Mouse (Mus musculus): ENCODE results near the gene Bmper.

Bmper gene

DNA sequence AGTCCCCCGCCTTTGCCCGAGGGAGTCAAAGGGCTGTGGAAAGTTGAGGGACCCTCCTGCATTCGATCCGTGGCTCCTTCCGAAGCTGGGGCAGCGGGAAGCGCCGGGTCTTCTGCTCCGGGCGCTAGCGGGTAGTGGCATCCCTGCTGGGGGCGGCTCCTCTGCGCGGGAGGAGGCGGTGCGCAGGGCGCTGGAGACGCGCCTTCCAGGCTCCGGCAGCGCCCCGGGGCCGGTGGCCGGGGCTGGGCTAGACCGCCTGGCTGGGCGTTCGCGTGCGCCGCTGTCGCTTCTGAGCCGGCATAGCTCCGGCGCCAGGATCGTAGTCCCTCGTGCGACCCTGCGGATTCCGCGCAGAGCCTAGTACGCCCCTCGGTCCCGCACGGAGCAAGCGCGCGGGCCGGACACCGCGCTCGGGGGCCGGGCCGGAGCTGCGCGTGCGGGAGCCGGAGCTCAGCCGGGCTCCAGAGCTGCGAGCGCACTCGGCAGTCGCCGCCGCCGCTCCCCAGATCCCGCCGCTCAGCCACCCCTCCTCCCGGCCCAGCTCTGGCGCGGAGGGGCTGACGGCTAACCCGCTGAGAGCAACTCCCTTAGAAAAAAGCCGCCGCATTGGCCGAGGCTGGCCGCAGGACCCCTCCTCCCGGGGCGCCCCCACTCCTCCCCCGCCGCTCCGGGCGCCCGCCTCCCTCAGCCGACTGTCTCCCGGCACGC is at the start of gene Bmper:
Gene Bmper, plus strand, starts transcription at position 236 of the 708 bp plus-strand sequence.
- peak; percentile 68 for DNase-seq

DNA sequence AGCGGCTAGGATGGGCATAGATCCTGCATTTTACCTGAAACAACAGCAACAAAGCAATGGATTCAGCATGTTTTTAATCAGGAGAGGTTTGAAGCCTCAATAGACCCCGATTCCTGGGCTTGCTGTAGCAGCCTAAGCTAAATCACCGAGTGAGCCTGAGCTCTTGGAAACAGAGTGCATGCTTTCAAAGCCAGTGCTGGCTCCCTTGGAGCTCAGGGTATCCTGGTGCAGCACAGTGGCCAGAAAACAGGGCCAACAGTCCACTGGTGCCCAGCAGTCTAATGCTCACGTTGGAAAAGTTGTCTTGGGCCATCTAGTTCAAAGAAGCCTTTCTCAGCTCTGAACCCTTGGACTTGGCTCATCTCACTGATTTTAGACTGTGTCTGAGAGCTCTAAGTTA is 45.4 kb upstream of the Bmper start:
- no peak for DNase-seq

DNA sequence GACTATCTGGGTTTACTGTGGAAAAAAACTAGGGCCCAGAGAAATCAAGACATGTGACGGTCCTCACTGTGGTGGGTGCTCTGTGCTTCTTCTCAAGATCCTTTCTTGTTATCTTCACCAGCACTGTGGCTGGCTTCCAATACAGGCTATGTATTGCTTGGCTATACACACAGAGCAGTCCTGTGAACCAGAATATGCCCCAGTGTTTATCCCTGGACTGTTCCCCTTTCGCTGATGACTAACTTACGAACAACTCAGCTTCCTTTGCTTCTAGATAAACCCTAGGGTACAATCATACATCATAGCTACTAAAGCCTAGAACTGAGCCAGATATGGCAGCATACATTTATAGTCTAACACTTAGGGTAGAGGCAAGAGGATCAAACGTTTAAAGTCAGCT is 35.7 kb upstream of the Bmper start:
- no peak for DNase-seq

DNA sequence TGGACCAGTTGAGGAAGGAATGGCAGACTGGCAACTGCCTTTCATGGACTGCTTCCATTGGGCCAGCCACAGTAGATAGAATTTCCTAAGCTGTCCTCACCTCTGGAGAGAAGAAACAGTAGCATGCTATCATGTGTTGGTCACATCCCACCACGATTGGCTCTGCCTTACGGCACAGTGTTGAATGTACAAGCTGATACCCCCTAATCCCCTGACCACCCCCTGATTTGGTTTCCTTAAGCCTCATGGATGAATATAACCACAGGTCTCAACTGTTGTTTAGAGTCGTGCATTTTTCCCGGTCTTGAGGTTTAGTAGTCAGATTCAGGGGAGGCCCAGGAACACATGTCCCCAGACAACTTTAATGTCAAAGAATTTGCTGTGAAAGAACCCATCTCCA is 34.7 kb upstream of the Bmper start:
- DNase-seq: no peak

DNA sequence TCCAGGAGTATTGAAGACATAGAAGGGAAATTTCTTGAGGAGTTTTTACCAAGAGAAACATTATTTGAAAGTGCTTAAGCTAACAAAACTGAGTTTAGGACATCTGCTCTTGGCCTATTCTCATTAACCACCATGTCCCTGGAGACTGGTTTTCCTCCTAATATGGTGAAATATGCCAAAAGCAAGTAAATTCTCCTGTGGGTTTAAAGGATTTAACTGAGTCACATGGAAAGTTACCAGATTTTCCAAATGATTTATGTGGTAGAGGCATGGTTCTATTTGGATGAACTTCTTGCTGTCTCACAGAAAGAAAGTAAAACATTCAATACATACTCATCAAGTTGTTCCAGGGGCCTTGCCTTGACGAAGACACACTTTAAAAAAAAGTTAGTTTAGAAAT is 31.9 kb upstream of the Bmper start:
- DNase-seq: no peak

DNA sequence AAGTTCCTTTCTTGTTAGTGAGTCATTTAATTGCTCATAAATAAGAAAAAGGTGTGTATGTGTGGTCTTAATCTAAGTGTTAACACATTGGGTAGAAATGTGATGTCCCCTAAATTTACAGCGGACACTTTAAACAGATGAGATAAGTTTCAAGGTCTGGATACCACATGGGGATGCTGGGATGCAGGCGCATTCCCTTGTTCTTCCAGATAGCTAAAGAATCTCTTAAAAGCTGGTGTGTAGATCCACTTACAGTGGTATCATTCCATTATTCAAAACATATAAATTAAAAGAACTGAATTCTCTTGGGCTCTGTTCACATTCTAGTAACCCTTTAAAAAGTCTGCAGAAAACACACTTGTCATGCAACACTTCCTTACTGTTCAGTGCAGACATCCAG is 31.4 kb upstream of the Bmper start:
- DNase-seq: no peak

DNA sequence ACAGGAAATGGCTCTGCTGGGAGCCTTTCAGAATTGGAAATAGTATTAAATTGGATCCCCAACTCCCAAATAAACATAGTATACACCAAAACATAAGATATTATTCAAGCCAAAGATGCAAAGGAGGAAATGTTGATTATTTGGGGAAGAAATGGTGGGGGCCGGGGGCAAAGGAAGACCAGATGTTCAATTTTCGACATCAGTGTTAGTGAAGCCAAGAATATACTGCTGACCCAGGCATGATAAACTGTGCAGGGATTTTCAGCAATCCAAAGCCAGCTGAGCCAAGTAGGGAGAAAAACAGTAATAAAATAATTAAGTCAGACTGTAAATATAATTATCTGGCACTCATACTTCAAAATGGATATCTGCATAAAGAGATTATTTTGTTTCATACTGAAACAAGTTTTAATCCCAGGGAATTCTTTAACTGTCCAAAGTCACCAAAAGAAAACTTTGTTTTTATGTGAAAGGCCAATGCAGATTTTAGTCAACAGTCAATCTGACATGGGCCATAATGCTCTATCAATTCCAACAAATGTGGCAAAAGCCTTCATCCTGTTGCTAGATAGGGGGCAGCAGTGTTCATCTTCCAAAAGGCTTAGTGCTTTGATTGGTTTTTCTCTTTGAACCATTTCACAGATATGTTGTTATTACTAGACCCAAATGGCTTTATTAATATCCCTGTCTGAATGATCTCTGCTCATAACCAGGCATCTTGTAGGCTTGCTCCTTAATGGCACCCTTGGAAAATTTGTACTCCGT is 30.1 kb upstream of the Bmper start:
- DNase-seq: no peak

DNA sequence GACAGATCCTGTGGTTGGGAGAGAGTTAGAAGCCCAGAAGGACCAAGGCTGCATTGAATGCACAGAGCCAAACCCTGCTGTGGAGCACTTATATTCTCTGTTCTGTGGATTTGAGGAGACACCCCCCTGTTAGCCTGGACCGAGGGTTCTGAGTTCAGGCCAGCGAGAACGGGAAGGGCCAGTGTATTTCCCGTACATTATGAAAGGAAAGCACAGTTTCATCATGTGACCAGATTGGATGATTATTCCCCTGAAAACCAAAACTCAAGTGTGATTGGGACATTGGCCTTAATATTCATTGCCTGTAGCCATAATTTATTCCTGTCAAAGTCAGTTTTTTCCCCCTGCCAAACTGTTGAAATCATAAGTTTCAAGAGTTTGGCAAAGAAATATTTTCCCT is 23.9 kb upstream of the Bmper start:
- DNase-seq: no peak

DNA sequence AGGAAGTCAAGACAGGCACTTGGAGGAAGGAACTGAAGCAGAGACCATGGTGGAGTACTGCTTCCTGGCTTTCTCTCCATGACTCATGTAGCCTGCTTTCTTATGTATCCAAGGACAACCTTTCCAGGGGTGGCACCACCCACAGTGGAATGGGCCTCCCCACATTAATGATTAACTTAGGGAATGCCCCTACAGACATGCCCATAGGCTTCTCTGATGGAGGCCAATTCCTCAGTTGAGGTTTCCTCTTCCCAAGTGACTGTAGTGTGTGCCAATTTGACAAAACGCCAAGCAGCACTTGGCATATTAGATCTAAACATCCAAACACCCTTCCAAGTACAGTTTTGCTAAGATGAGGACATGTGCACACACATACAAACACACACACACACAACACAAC is 23.0 kb upstream of the Bmper start:
- no peak for DNase-seq

DNA sequence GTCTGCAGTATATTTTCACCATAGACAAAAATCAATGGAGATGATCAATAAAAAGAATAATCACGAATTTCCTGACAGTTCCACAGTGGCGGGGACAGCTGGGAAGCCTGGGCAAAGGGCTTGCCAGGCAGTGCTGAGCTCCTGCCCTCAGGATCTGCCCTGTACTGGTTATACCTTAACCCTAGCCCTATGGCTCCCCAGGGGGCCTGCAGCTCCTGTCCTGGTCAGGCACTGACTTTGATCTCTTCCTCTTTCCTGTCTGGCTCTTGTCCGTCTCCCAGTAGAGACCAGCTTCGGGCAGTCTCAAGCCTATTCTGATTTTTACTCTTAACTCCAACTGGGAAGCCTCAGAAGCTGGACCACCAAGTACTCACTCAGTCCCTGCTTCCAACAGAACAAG is 22.0 kb upstream of the Bmper start:
- DNase-seq: no peak

DNA sequence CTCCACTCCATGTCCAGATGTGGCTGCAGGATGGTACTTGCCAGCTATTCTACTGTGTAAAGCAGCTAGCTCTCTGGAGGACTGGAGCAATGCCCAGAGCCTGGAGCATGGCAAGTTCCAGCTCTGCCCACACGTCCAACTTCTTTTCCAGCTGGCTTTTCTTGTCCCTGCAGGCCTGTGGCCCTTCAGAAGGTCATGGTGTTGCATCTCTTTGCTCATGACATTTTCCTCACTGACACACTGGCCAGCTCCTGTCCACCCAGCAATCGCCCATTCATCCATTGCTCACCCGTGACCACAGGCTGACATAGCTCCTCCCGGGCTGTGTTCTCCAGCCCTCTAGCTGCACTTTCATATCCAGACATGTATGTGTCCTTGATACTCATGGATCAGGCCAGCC is 20.4 kb upstream of the Bmper start:
- no peak for DNase-seq

DNA sequence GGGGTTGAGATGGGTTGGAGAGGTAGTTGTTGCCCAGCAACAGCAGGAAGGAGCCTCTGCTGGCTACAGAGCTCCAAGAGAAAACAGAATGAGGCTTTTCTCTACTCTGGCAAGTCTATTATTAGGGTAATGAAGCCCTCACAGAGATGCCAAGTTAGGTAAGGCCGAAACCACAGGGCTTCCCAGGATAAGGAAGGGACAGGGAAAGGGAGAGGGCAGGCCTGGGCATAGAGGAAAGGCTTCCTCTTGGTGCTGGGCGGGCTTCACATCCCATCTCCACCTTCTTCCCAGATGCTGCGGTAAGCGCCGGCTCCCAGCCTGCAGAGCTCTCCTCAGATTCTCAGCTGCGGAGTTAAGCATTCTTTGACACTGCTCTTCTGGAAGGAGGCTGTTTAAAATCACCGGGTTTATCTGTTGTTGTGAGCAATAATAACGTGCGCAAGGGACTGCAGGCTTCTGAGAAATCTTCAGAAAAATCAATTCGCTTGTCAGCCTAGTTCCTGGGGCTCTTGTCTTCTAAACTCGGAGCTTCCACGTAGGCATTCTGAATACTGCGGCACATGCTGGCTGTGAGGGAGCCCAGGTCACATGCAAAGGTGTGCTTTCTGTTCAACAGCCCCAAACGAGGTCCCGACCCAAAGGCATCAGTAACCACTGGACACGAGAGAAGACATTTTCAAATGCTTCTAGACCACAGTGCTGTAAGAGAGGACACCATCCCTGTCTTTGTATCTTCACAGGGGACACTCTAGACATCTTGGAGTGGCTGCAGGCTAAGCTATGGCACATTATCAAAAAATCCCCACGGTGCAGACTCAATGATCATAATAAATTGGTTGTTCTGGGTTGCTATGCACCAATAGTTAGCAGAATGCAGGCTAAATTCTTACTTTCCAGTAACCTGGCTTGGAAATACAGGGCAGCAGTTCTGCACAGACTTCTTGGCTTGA is 18.3 kb upstream of the Bmper start:
- DNase-seq: peak; percentile 38

DNA sequence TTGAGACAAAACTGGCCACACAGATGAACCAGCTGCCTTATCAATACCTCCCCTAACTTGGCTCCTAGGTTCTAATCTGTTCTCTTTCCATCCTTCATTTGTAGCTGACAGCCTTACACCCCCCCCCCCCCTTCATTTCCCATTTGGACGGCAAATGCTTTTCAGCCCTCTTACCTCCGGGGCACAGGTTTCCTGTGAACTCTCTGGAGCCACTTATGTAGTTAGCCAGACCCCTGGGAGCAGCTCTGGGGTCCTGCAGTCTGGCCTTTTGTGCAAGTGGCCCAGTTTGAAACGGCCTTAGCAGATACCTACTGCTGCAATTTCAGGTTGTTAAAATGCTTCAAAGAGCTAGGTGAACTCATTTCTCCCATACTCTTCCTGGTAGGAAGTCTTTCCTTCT is 17.6 kb upstream of the Bmper start:
- no peak for DNase-seq

DNA sequence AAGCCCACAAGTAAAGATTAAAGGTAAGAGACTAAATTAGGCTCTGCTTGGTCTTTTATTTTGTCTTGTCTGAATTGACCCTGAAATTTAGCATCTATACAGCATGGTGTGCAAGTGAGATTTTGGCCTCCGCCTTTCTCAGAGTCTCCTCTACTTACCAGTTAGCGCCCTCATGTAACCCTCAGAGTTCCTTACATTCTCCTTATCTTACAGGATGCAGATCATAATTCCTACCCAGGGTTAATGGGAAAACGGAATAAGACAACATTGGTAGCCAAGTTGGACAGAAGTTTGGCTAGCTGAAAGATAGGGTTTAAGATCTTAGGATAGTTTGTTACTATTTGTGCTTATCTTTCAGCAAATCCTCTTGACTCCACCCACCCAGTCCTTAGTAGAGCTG is 17.1 kb upstream of the Bmper start:
- DNase-seq: no peak

DNA sequence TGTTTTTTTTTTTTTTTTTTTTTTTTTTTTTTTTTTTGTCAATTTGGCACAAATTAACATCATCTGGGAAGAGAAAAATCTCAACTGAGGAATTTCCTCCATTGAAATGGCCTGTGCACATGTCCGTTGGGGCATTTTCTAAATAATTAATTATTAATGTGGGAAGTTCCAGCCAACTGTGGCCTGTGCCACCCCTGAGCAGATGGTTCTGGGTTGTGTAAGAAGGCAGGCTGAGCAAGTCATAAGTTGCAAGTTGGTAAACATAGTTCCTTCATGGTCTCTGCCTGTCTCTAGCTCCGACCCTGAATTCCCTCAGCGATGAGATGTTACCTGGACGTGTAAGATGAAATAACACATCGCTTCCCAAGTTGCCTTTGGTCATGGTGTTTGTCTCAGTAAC is 16.7 kb upstream of the Bmper start:
- no peak for DNase-seq

DNA sequence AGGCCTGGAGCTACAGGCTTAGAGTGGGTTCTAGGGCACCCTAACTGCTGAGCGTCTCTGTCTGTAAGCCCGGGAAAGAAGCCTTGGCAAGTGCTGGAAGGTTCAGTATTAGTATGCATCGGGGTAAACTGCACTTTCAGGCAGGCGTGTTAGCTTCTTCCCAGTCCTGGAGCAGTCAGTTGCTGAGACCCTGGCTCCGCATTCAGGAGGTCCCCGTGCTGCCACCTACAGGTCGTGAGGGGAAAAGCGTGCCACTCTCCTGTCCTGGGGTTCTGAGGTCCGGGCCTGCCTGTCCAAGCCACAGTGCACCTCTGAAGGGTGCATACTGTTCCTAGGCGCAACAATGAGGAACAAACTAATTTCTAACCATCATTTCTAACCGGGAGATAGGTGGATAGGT is 10.6 kb upstream of the Bmper start:
- DNase-seq: peak; percentile 73

DNA sequence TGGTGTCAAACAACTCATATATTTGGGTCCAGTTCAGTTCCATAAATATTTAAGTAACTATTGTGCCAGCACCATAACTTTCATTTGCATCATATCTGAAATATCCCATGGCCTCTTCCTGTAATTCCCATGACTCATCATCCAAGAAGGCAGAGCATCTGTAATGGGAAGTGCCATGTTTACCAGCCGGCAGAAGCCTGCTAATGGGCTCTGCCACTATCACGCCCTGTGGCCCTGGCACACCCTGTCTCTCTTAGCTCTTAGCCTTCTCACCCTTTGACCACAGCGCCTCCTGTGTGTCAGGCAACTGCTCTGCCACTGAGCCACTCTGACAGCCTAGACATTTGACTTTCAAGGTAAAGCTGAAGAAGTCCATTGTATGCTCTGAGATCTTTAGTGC is 3.1 kb upstream of the Bmper start:
- DNase-seq: no peak

DNA sequence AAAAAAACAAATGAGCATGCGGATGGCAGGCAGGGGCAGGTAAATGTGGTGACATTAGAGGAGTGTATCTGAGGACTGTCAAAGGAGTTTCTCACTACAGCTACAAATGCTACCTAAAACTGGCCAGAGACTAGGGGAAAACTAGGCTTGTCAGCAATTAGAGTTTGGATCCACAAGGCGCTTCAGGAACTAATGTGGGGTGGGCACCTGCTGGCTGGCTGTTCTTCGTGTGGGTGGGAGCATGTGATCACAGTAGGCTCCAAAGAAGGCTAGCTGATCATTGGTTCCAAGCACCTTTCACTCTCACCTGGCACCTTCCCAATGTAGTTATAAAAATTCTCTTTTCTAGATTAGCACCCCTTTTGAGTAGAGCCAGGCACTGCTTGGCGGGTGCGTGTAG is 900 bp upstream of the Bmper start:
- peak; percentile 15 for DNase-seq

DNA sequence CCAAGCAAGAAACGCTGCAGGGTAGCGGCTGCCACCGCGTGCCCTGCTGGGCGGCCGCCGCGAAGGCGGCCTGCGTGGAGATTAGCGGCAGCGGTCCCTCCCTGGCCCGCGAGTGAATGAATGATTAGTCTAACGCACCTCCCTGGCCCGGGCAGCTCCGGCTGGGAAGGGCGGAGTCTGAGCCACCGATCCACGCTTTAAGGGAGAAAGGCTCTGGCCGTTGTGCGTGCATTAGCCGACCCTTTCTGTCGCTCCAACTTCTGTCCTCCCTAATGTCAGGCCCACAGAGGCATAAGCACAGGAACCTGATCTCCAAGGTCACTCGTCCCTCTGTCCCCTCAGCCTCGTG is 410 bp upstream of the Bmper start:
- peak; percentile 12 for DNase-seq

DNA sequence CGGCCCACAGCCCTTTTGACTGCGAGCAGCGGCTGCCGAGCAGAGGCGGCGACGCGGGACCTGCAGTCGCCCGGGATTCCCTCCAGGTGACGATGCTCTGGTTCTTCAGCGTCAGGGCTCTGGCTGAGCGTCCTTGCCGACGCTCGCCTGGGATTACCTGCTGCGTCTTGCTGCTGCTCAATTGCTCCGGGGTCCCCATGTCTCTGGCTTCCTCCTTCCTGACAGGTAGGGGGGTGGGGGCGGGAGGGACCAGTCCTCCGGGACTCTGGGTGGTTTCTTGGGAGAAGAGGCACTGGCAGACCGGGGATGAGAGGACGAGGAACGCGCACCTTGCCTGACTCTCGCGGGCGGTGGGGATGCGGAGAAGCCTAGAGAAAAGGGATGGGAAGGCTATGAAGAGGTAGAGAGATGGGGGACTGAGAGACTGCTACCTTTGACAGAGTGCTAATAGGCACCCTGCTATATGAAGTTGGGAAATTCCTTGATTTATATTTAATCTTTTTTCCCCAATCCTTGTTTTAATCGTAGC is 737 bp downstream of the Bmper start:
- no peak for DNase-seq

DNA sequence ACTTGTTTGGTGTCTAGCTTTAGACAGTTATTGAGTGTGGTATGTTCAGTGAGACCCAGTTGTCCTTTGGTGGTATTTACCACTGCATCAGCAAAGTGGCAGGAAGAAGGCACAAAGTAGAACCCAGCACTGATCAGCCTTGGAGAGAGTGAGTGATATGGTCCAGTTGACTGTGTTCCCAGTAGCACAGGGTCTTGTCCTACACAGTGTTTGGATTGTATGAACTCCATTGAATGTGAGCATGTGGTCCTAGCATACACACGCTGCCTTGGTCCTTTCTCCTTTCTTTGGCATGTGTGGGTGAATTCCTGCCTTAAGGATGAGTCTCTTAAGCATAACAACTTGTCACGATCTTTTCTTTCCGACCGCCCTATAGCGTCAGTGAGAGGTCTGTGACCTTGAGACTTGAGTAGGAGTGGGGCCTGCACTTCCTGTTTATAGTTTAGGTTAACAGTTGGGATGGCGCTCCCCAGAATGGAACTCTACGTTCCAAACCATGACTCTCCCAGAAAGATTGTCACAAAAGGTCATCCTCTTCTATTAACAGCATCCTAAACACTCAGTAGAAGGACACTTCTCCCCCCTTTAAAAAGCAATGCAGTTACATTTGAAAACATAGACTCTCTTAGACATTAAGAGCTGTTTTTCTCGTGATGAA is 10.7 kb downstream of the Bmper start:
- DNase-seq: no peak

DNA sequence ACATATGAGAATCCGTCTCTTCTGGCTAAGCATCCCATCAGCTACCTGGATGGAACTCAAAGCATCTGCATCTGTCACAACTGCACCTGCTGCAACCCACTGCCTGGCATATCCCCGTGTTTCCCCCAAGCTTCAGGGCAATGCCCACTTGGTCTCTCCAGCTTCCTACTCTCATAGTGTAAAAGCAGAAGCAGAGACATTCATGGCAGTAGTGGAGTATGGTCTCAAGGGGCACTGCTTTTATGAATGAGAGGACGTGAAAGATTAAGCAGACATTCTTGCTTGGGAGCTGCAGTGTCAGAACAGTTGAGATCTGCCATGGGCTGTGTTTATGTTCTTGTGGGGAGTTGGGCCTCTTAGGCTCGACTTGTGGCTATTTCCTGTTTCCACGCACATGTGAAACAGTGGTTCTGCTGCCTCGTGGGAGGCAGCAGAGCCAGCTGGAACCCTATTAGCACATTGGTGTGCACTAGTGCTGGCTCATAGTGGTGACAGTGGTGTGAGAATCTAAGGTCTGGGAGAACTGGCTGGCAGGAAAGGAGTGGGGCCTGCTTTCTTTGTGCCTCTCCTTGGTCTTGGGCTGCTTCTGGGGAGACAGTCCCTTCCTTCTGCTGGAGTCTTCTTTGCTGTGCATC is 12.6 kb downstream of the Bmper start:
- DNase-seq: no peak
